Mouse (Mus musculus) 3T3-L1 (cell line): ENCODE measurements around the gene Zfp69.

ENCODE experiments used
- DNase-seq: peaks from one replicate; pipeline ENCODE4 v3.0.0-alpha.2; 2015; ENCODE audit warnings: low read depth, low spot score

Gene Zfp69

GRCm38 (mm10) chr4:120951428-120951973, at the start of gene Zfp69:
Gene Zfp69, minus strand, starts transcription at chr4:120951699.
- DNase-seq: peak; percentile 75

- no peak for DNase-seq
These were observed 49.5 kb upstream of the Zfp69 start for GRCm38 (mm10) chr4:121001042-121001441.

- no peak for DNase-seq
These were observed 44.4 kb upstream of the Zfp69 start for GRCm38 (mm10) chr4:120995911-120996310.

- DNase-seq: no peak
These were observed 41.5 kb upstream of the Zfp69 start for GRCm38 (mm10) chr4:120993025-120993424.

GRCm38 (mm10) chr4:120992284-120992683, 40.8 kb upstream of the Zfp69 start:
- DNase-seq: no peak

- no peak for DNase-seq
These were observed 35.8 kb upstream of the Zfp69 start for GRCm38 (mm10) chr4:120987319-120987718.

GRCm38 (mm10) chr4:120986446-120986845, 34.9 kb upstream of the Zfp69 start:
- peak; percentile 60 for DNase-seq

- DNase-seq: no peak
These were observed 26.7 kb upstream of the Zfp69 start for GRCm38 (mm10) chr4:120978221-120978620.

- peak; percentile 68 for DNase-seq
These were observed 23.9 kb upstream of the Zfp69 start for GRCm38 (mm10) chr4:120975428-120975734.

- DNase-seq: peak; percentile 68
These were observed 23.4 kb upstream of the Zfp69 start for GRCm38 (mm10) chr4:120974711-120975427.

GRCm38 (mm10) chr4:120971842-120972241, 20.3 kb upstream of the Zfp69 start:
- DNase-seq: no peak

- peak; percentile 66 for DNase-seq
These were observed 18.1 kb upstream of the Zfp69 start for GRCm38 (mm10) chr4:120969382-120970146.

GRCm38 (mm10) chr4:120968486-120968885, 17.0 kb upstream of the Zfp69 start:
- no peak for DNase-seq

GRCm38 (mm10) chr4:120955586-120955985, 4.1 kb upstream of the Zfp69 start:
- DNase-seq: no peak

- no peak for DNase-seq
These were observed 2.2 kb upstream of the Zfp69 start for GRCm38 (mm10) chr4:120953667-120954066.

- no peak for DNase-seq
These were observed 1.5 kb upstream of the Zfp69 start for GRCm38 (mm10) chr4:120953038-120953437.

GRCm38 (mm10) chr4:120952163-120952562, 664 bp upstream of the Zfp69 start:
- peak; percentile 44 for DNase-seq

GRCm38 (mm10) chr4:120950763-120951427, 604 bp downstream of the Zfp69 start:
- DNase-seq: no peak

- no peak for DNase-seq
These were observed 2.6 kb downstream of the Zfp69 start for GRCm38 (mm10) chr4:120948938-120949337.

- no peak for DNase-seq
These were observed 16.5 kb downstream of the Zfp69 start for GRCm38 (mm10) chr4:120935006-120935405.

GRCm38 (mm10) chr4:120930736-120931135, 20.8 kb downstream of the Zfp69 start:
- no peak for DNase-seq

GRCm38 (mm10) chr4:120928686-120929085, 22.8 kb downstream of the Zfp69 start:
- DNase-seq: peak; percentile 22
